Mouse (Mus musculus) gastrocnemius, postnatal 25 days (tissue): ENCODE data around the gene Nup62. TPM values are rescaled to one million over a fixed set of nuclear protein-coding genes. Genes with fewer than 3 reads are reported as not detected.
A peak's percentile ranks its signal among the peaks of the same experiment; 100 is the strongest.
"Not testable (repeated sequence)": the region's sequence is repeated elsewhere in the genome, so short reads cannot be mapped to it uniquely, and the experiment has no call there.

Source experiments
- DNase-seq: peaks from one replicate; pipeline ENCODE4 v3.0.0; 2022
- microRNA-seq, 2 experiments: library from miRNA; unstranded; fragments of <30 nt; microRNA quantifications; one replicate each; pipeline ENCODE4 v1.2.0; 2021; ENCODE audit warnings: borderline replicate concordance in 2 of 2
- total RNA-seq, 2 experiments: library from RNA; stranded (reverse); gene quantifications; 1 replicate in 1 of 2; 2 replicates in 1 of 2; pipeline ENCODE4 v1.2.3; 2021

Gene Nup62
- total RNA-seq, 2 experiments from 2014 or later, result 18.4 to 22.2 TPM

DNA sequence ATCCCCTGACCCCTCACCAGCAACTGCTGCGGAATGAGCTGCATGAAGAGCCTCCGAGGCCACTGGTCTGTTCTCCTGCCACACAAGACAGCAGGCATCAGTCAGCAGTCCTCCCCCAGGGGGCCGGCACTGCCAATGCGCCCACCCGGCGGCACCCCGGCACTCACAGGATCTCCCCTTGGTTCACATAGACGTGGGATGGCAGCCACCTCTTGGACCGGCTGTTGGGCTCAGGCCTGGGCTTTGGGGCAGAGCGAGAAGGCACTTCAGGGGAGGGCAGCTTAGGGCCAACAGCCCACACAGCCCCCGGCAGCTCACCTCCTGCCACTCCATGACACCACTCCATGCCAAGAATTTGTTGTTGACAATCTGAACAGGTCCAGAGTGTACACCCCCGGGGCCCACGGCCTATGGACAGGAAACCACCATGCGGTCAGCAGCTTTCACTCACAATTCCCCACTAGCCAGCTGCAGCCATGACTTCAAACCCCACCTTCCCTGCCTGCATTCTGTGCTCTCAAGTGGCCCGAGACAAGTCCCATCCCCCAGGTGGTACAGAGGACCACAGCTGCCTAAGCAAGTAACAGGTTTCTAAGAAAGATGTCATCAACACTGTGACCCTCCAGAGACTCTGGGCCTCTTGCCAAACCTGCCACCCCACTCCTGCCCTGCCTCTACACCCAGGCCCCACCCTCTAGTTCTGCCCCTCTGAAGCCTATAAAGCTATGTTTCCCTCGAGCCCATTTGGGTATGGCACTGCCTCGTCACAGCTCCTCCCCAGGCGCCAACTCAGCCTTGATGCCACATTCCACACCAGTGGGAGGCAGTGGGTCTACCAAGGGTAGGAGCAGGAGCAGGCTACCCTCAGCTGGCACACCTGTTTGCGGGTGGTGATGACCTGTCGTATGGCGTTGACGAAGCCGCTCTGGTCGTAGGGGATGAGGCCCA lies 49.0 kb downstream of the Nup62 start:
- no peak for DNase-seq

DNA sequence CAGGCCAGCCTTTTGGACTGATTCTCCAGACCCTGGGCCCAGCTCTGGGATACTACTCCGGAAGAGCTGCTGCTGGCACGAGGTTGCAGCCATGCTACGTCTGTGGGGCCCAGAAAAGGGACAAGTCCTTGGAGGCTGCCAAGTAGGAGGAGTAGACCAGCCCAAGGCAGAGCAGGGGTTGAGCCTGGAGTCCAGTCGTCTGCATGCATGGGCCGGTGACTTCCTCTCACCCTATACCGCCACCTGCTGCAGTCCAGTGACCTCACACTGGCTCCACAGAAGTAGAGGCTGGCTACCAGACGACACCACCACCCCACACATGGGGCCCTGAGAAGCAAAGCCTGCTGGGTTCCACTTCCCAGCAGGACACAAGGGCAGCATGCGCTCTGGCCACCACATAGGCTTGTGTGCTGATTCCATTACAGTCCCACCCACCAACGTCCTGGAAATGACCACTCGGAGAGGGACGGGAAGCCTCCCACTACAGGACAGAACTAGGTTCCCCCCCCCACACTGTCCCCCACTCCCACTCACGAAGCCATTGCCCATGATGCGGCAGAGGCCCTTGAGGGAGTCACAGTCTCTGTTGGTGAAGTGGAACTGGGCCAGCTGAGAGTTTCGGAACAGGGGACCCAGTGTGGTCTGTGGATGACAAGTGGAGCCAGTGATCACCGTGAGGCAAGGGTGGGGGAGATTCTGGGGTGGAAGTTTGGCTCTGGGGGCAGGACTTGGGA lies 50.6 kb downstream of the Nup62 start:
- DNase-seq, result peak; percentile 72

GRCm38 (mm10) chr7:44867010-44867702 lies 51.3 kb downstream of the Nup62 start:
- DNase-seq, result no peak

DNA sequence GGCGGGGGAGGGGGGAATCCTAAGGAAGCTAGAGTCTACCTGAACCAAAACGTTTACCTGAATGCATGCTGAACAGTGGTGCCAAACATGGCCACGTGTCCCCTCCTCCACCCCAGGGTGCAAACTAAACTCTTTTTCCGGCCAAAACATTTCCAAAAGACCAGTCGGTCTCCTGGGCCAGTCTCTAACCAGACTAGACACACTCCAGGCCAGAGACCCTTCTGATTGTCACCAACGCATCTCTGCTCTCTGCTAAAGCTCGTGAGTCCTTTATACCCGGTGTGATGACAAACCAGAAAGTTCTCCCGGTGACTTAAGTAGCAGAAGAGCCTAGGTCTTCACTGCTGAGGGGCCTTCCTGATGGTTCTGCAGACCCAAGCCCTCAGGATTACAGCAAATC lies 51.9 kb downstream of the Nup62 start:
- DNase-seq, result no peak

- no peak for DNase-seq
Observed at GRCm38 (mm10) chr7:44868465-44868864, 52.6 kb downstream of the Nup62 start.

DNA sequence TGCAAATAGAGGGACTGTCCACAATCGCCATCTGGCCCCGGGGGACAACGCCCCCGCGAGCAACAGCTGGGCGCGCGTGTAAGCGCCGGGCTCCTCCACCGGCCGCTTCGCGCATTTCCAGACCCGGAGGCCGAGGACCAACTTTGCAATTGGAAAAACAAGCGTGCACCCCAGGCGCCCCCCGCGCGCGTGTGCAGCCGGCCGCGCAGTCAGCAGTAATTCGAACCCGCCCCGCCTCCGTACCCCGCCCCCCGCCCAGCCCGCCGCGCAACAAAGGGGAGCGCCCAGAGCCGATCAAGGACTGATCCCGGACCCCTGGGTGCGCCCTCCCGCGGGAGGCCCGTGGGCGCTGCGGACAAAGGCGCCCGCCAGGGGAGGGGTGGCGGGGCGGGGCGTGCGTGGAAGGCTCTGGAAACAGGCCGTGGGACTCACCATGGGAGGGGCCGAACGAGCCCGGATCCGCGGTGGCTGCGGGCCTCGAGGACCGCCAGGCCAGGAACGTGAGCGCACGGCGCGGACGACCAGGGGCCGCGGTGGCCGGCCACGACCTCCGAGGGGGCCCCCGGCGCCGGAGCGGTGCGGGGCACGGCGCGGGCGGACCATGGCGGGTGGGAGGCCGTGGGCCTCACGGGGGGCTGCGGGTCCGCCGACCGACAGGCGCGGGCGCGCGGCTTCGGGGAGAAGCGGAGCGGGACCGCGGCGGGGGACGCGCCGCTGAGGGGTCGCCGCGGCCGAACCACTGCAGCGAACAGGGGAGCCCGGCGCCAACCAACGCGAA lies 53.2 kb downstream of the Nup62 start:
- DNase-seq, result peak; percentile 83

DNA sequence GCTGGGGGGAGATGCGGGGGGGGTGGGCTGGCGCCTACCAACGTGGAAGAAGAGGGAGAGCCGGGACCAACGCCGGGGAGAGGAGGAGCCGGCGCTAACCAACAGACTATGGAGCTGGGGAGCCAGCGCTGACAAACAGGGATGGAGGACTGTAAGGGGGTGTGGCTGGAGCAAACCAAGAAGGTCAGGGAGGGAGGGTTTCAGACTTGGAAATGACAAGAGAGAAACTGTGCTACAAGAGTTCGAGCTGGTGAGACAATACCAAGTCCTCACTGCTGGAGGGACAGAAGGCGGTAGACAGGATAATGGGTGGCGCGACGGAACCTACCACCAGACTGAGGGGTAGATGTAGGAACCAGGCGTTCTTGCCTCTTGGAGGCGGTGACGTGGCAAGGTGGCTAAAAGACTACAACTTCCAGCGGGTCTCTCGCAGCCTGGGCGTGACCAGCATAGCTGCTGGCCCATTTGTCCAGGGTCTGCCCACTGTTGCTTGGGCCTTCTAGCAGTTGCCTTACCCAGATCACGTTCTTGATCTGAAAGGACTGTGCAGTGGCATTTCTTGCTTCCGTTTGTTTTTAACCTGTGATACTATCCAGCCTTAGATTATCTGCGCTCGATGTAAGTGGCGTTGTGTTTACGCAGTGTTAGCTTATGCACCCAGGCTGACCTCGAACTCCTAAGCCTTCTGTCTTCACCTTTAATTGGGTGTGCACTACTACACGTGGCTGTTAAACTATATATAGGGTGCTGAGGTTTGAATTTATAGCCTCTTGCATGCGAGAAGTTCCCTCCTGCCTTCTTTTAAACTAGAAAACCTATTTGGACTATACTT lies 54.0 kb downstream of the Nup62 start, which contains the start of gene Ptov1:
Gene Ptov1 (minus strand): TSS at position 92 of the 832 bp plus-strand sequence.
- DNase-seq, result peak; percentile 94

GRCm38 (mm10) chr7:44870614-44871013 lies 54.7 kb downstream of the Nup62 start:
- DNase-seq, result no peak

DNA sequence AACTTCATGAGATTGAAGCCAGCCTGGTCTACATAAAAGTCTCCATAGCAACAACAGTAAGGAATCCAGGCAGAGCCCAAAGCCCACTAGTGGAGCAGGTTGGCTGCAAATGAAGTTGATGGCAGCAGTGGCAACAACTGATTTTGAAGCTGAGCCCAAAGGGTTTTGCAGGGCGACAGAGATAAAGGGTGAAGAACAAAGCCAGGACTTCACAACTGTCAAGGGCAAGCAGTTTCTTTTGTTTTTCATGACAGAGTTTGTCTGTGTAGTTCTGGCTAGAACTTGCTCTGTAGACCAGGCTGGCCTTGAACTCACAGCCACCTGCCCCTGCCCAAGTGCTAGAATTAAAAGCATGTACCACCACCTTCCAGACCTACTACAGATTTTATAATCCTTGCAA lies 55.3 kb downstream of the Nup62 start:
- DNase-seq, result no peak

DNA sequence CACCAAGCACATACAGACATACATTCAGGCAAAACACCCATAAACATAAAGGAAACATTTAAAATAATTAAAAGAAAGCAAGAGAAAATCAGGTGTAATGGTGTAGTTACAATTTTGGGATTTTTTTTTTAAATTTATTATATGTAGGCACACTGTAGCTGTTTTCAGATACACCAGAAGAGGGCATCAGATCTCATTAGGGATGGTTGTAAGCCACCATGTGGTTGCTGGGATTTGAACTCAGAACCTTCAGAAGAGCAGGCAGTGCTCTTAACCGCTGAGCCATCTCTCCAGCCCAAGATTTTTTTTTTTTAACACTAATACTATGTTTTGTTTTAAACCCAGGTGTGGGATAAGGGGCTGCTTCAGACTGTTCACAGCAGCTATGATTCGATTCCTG lies 55.9 kb downstream of the Nup62 start:
- not testable (repeated sequence) for DNase-seq

DNA sequence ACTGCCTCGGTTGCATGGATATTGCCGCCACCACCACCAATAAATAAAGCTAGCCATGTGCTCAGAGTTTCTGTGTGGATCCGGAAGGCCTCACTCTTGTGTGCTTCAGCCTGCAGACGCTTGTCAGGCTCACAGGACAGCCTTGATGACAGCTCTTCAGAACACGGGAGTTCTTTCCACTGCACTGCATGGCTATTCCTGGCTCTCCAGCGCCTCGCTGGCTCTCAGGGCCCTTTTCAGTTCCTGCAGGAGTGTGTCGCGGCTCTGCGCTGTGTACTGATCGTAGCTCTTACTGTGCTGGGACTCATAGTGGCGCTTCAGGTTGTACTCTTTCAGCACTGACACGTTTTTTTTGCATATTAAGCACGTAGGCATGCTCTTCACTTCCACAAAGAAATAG lies 61.9 kb downstream of the Nup62 start:
- no peak for DNase-seq

Small RNAs within 50 kb of the gene (microRNA-seq; reads per million reads assigned to microRNA genes)
- 0 reads per million in 2 experiments for gene Mir707

Other genes with a start within 250 kb of the Nup62 start
- under 1 TPM in 1 of 2 experiments, not detected in 1; 0.16 TPM for gene Napsa, start 243.7 kb upstream of the Nup62 start, total RNA-seq
- 1 to 10 TPM; 4.3 to 4.8 TPM for gene Kcnc3, start 225.4 kb upstream of the Nup62 start, total RNA-seq
- 10 to 100 TPM; 23.0 to 24.7 TPM for gene Myh14, start 145.2 kb upstream of the Nup62 start, total RNA-seq
- not detected for gene Izumo2, start 107.3 kb upstream of the Nup62 start, total RNA-seq
- 10 to 100 TPM; 16.7 to 21.1 TPM for gene Vrk3, start 67.7 kb upstream of the Nup62 start, total RNA-seq
- gene Zfp473, start 65.0 kb upstream of the Nup62 start, total RNA-seq, result under 1 TPM in 1 of 2 experiments, not detected in 1; 0.08 TPM
- 1 to 10 TPM; 1.8 to 3.1 TPM for gene Il4i1, start 299 bp downstream of the Nup62 start, total RNA-seq
- 10 to 100 TPM; 57.2 to 70.6 TPM for gene Atf5, start 570 bp downstream of the Nup62 start, total RNA-seq
- 100 to 1,000 TPM; 103 to 113 TPM for gene Akt1s1, start 32.9 kb downstream of the Nup62 start, total RNA-seq
- gene Tbc1d17, start 33.0 kb downstream of the Nup62 start, total RNA-seq, result 10 to 100 TPM; 38.6 to 41.2 TPM
- 10 to 100 TPM; 15.6 to 15.8 TPM for gene Pnkp, start 41.1 kb downstream of the Nup62 start, total RNA-seq
- gene Ptov1, start 53.7 kb downstream of the Nup62 start, total RNA-seq, result 100 to 1,000 TPM; 116 to 125 TPM
- gene Med25, start 76.6 kb downstream of the Nup62 start, total RNA-seq, result 10 to 100 TPM; 50.9 to 51.2 TPM
- gene Fuz, start 80.0 kb downstream of the Nup62 start, total RNA-seq, result 10 to 100 TPM; 16.1 to 17.3 TPM
- gene Ap2a1, start 113.4 kb downstream of the Nup62 start, total RNA-seq, result 10 to 100 TPM; 57.1 to 57.2 TPM
- gene Tsks, start 127.1 kb downstream of the Nup62 start, total RNA-seq, result not detected
- gene Cpt1c, start 158.8 kb downstream of the Nup62 start, total RNA-seq, result 1 to 10 TPM; 1.6 to 2.0 TPM
- 100 to 1,000 TPM; 119 to 142 TPM for gene Prmt1, start 170.5 kb downstream of the Nup62 start, total RNA-seq
- gene Irf3, start 181.6 kb downstream of the Nup62 start, total RNA-seq, result 10 to 100 TPM; 16.1 to 20.9 TPM
- 1 to 10 TPM; 7.4 to 9.6 TPM for gene Bcl2l12, start 182.6 kb downstream of the Nup62 start, total RNA-seq
- 10 to 100 TPM; 35.8 to 38.1 TPM for gene Scaf1, start 200.3 kb downstream of the Nup62 start, total RNA-seq
- 10 to 100 TPM; 22.5 to 30.6 TPM for gene Rras, start 201.9 kb downstream of the Nup62 start, total RNA-seq
- 10 to 100 TPM; 14.1 to 16.1 TPM for gene Prr12, start 236.8 kb downstream of the Nup62 start, total RNA-seq
- gene Nosip, start 246.3 kb downstream of the Nup62 start, total RNA-seq, result 10 to 100 TPM; 30.8 to 31.6 TPM
- gene Prrg2, start 246.6 kb downstream of the Nup62 start, total RNA-seq, result 1 to 10 TPM; 6.9 to 9.1 TPM